Mouse (Mus musculus) forebrain, embryonic 11.5 days (tissue): ENCODE measurements around the gene Rbm33. TPM values are rescaled to one million over a fixed set of nuclear protein-coding genes. Genes with fewer than 3 reads are reported as not detected.

Source experiments
- ATAC-seq: fragments of 200-750 bp; cut with Nextera tagmentation; replicated peaks from 2 replicates; pipeline ENCODE4 v1.8.0; 2017; ENCODE audit warnings: moderate TSS enrichment; ENCODE audit not compliant: low FRiP score
- DNase-seq: peaks from one replicate; pipeline ENCODE4 v3.0.0-alpha.2; 2017; ENCODE audit warnings: low spot score
- H3K27ac ChIP-seq: fragments of 300-500 bp; sonication (generic); 2 replicates; pipeline ENCODE4 v1.5.1; 2014; ENCODE audit warnings: low read depth, low read length
- H3K27me3 ChIP-seq: fragments of 300-500 bp; sonication (generic); 2 replicates; pipeline ENCODE4 v1.6.1; 2014; ENCODE audit warnings: mild to moderate bottlenecking, low read length, mixed read lengths; ENCODE audit not compliant: control insufficient read depth, insufficient read depth
- H3K36me3 ChIP-seq: fragments of 300-500 bp; sonication (generic); 2 replicates; pipeline ENCODE4 v1.6.1; 2014; ENCODE audit warnings: mild to moderate bottlenecking, low read length, moderate library complexity, mixed read lengths; ENCODE audit not compliant: control insufficient read depth, insufficient read depth
- H3K4me1 ChIP-seq: fragments of 300-500 bp; sonication (generic); replicated peaks from 2 replicates; pipeline ENCODE4 v1.6.1; 2014; ENCODE audit warnings: low read length, mixed read lengths; ENCODE audit not compliant: control insufficient read depth, insufficient read depth
- H3K4me2 ChIP-seq: fragments of 300-500 bp; sonication (generic); 2 replicates; pipeline ENCODE4 v1.6.1; 2014; ENCODE audit warnings: low read depth, mild to moderate bottlenecking, low read length, moderate library complexity, mixed read lengths; ENCODE audit not compliant: severe bottlenecking
- H3K4me3 ChIP-seq: fragments of 300-500 bp; sonication (generic); 2 replicates; pipeline ENCODE4 v1.5.1; 2014; ENCODE audit warnings: low read depth, low read length
- H3K9ac ChIP-seq: fragments of 300-500 bp; sonication (generic); 2 replicates; pipeline ENCODE4 v1.6.1; 2014; ENCODE audit warnings: low read length
- H3K9me3 ChIP-seq: fragments of 300-500 bp; sonication (generic); 2 replicates; pipeline ENCODE4 v1.6.1; 2016; ENCODE audit warnings: low read length, mixed read lengths; ENCODE audit not compliant: control insufficient read depth
- WGBS: fragments of 180-500 bp; shearing (Covaris S2); extraction: QIAGEN DNeasy Blood & Tissue Kit; methylation state at CpG from one replicate; pipeline ENCODE4 v1.1.7; 2014; 5-methylcytosine and 5-hydroxymethylcytosine counted together
- polyA plus RNA-seq: library from polyadenylated mRNA; unstranded; fragments of >200 nt; fragmentation: Nextera tagmentation; extraction: Ambion mirVana; gene quantifications from 2 replicates; pipeline ENCODE4 v1.2.1, GENCODE M21; 2014

Gene Rbm33
- polyA plus RNA-seq, 1 experiment from 2014 or later = 26.0 TPM

DNA sequence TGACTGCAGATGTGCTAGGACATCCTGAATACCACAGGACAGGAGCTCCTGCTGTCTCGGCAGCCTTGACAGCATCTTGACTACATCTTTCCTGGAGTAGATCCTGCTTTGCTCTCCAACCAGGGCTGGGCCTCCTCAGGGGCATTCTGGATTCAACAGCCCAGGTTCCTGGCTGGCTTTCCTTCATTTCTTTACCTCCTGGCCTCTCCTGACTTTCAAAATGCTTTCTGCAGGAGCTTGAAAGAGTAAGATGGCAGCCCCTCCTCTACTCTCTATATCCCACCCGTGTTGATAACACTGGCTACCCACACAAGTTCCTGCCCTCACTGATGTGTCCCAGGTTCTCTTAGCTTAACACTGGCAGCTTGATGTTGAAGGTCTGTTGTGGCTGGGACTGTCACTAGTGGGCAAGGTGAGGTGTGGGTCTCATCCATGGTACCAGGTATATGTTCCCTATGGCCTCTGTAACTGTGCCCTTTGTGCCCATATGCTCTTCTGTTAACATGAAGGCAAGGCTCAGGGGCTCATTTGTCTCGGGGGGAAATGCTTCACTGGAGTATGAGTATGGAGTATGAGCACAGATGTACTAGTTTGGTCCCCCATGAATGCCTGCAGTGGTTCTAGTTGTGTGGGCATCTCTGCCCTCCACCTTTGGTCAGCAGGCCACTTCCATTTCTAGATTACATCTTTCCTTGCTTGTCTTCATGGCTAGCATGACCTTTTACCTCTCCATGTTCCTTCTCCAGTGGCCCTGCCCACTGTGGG, 133.4 kb downstream of the Rbm33 start:
- no peak overlapping the region for H3K27ac ChIP-seq
- H3K4me2 ChIP-seq = no peak overlapping the region
- ATAC-seq = no peak
- no peak overlapping the region for H3K4me3 ChIP-seq
- H3K27me3 ChIP-seq = no peaks in the 10 kb centered on the region; the same call in 1 of the 2 replicates
- H3K4me1 ChIP-seq = no peaks in the 10 kb centered on the region
- H3K36me3 ChIP-seq = no peaks in the 10 kb centered on the region
- DNase-seq = peak; percentile 41
- H3K9me3 ChIP-seq = no peaks in the 10 kb centered on the region
- H3K9ac ChIP-seq = no peak overlapping the region
- WGBS = 68% methylated on average over 3 of the region's 3 CpGs

DNA sequence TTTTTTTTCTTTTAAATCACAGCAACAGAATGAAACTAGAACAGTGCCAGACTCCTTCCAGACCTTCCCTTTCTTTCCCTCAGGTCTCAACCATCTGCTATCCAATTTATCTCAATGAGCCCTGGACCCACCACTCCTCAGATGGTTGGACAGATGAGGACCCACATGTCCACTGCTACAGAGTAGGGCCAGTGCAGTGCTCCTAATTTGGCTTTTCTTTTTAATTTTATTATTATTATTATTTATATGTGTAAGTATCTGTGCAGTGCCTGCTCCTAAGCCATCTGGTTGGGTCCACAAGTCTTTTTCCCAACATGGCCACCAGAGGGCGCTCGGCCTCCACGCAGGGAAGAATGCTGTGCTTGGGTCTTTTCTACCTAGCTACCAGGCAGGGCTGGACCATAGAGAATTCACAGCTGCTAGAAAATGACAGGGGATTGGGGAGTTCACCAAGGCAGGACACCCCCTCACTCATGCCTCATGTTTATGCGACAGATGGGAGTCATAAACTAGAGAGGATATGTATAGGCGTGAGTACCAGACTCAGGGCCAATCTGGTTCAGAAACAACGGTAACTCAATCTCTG, 134.2 kb downstream of the Rbm33 start:
- Histone ChIP-seq H3K4me1 (no peaks in the 10 kb centered on the region), H3K27me3 (peaks cover 7% of the 10 kb centered on the region), H3K9ac (no peak overlapping the region), H3K9me3 (no peaks in the 10 kb centered on the region), H3K27ac (no peak overlapping the region), H3K4me3 (no peak overlapping the region), H3K4me2 (no peak overlapping the region), H3K36me3 (no peaks in the 10 kb centered on the region)
- peak; percentile 92 for DNase-seq
- 35% methylated on average over 6 of the region's 6 CpGs for WGBS
- peak; percentile 76 for ATAC-seq

DNA sequence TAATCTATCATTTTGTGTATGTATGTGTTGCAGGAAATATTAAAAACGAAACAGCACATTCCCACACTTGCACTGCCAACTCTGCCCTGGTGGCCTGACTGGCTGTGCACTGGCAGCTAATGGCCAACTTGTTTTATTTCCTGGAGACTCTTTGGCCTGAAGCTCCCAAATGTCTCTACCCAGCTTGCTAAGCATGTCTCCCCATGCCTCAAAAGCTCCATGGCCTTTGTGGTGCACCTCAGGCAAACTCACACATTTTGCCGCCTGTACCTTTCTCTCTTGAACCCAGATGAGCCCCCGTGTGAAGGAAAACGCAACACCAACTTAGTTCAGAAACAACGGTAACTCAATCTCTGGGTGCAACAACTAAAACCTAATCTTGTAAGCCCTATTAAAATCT, 136.2 kb downstream of the Rbm33 start:
- DNase-seq = peak; percentile 42
- WGBS = 81% methylated on average over 5 of the region's 5 CpGs
- H3K27me3 ChIP-seq = peaks cover 21% of the 10 kb centered on the region

DNA sequence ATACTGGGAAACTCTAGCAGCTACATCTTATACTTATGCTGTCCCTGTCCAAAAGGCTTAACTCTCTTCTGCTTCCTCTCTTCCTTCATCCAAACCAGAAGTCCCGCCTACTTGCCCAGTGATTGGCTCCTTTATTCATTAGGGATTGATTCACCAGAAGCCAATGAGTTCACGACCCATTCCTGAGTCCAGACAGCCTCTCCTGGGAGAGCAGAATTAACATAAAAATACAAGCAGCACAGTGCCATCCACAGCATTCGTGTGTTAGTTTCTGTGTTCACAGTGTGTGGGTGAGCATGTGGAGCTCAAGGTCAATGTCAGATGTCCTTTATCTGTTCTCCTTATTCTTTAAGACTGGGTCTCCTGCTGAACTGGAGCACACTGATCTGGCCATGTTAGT, 136.6 kb downstream of the Rbm33 start:
- Histone ChIP-seq H3K9ac (no peak overlapping the region), H3K4me1 (0 out of 2 replicates have a peak, but pooled peaks cover 7% of the 10 kb centered on the region), H3K4me3 (no peak overlapping the region), H3K9me3 (no peaks in the 10 kb centered on the region), H3K36me3 (no peaks in the 10 kb centered on the region), H3K4me2 (no peak overlapping the region), H3K27ac (no peak overlapping the region), H3K27me3 (peaks cover 25% of the 10 kb centered on the region)
- WGBS = 26% methylated on average over 3 of the region's 3 CpGs
- DNase-seq (no peak), ATAC-seq (no peak)

More for the DNA sequence above, 136.2 kb downstream of the Rbm33 start:
- ATAC-seq = no peak
- H3K4me3 ChIP-seq = no peak overlapping the region
- H3K36me3 ChIP-seq = no peaks in the 10 kb centered on the region
- no peak overlapping the region for H3K4me2 ChIP-seq
- no peak overlapping the region for H3K9ac ChIP-seq
- H3K4me1 ChIP-seq = 0 out of 2 replicates have a peak, but pooled peaks cover 5% of the 10 kb centered on the region
- H3K27ac ChIP-seq = no peak overlapping the region
- H3K9me3 ChIP-seq = no peaks in the 10 kb centered on the region

DNA sequence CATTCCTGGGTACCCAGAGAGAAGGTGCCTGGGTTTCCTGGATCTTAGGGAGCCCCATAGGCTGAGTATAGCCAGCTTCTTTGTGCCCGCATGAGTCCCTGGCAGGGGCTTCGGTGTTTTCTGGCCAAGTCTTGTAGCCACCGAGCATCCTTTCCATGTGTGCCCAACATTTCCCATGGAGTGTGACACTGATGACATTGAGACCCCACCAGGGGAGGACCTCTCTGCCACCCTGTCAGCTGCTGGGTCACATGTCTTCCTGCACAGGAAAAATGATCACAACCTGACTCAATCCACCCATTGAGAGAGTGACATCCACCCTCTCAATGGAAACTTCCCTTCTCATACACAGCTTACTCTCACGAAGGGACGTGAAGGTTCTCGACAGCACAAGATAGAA, 137.6 kb downstream of the Rbm33 start:
- 88% methylated on average over 6 of the region's 6 CpGs for WGBS
- no peak overlapping the region for H3K4me3 ChIP-seq
- H3K36me3 ChIP-seq = no peaks in the 10 kb centered on the region

DNA sequence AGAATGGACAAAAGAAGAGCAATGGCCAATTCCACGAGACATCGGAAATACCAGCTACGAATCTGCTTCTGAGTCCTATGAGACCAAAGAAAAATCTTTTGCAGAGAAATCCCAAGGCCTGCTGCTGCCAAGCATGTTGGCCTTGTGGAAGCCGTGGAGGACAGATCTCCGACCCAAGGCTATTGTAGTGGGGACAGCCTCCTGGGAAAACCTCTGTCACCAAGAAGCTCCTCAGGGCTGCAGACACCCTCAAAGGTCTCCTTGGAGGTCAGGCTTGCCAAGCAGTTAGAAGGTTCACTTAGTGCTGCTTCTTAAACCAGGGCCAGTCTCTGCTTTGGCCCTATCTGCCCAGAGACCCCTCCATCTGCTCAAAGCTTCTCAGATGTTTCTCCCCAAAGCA, 138.8 kb downstream of the Rbm33 start:
- peak; percentile 33 for DNase-seq
- H3K9me3 ChIP-seq = no peaks in the 10 kb centered on the region
- H3K4me2 ChIP-seq = no peak overlapping the region
- H3K36me3 ChIP-seq = no peaks in the 10 kb centered on the region
- H3K27ac ChIP-seq = no peak overlapping the region
- H3K4me3 ChIP-seq = no peak overlapping the region
- peaks cover 19% of the 10 kb centered on the region; the same call in 1 of the 2 replicates for H3K4me1 ChIP-seq
- H3K9ac ChIP-seq = no peak overlapping the region
- H3K27me3 ChIP-seq = peaks cover 47% of the 10 kb centered on the region
- no peak for ATAC-seq
- 78% methylated on average over 5 of the region's 5 CpGs for WGBS

More for the DNA sequence above, 137.6 kb downstream of the Rbm33 start:
- Histone ChIP-seq H3K27ac (no peak overlapping the region), H3K27me3 (peaks cover 35% of the 10 kb centered on the region), H3K4me1 (peaks cover 10% of the 10 kb centered on the region; the same call in 1 of the 2 replicates), H3K9ac (no peak overlapping the region), H3K4me2 (no peak overlapping the region), H3K9me3 (no peaks in the 10 kb centered on the region)
- ATAC-seq = no peak
- peak; percentile 23 for DNase-seq

DNA sequence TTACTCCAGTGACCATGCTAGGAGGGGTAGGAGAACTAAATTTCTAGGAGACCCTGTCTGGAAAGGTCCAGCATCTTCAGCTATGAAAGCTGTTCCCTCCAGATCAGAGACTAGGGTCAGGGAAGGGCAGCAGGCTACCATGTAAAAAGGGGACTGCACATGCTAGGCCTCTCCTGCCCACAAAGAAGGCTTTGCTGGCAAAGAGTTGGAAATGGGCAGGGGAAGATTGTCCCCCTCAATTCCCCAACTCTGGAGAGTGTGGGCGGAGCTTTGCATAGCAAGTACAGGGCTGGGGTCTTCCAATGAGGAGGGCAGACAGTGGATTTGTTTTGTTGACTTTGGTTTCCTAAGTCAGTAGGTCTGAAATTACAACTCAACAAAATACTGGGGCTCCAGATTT, 139.4 kb downstream of the Rbm33 start:
- DNase-seq (peak; percentile 40), ATAC-seq (no peak)
- Histone ChIP-seq H3K27ac (no peak overlapping the region), H3K4me2 (no peak overlapping the region), H3K4me1 (peaks cover 19% of the 10 kb centered on the region; the same call in 1 of the 2 replicates), H3K4me3 (no peak overlapping the region), H3K36me3 (no peaks in the 10 kb centered on the region), H3K27me3 (peaks cover 54% of the 10 kb centered on the region), H3K9me3 (no peaks in the 10 kb centered on the region), H3K9ac (no peak overlapping the region)
- 62% methylated on average over 1 of the region's 1 CpGs for WGBS

DNA sequence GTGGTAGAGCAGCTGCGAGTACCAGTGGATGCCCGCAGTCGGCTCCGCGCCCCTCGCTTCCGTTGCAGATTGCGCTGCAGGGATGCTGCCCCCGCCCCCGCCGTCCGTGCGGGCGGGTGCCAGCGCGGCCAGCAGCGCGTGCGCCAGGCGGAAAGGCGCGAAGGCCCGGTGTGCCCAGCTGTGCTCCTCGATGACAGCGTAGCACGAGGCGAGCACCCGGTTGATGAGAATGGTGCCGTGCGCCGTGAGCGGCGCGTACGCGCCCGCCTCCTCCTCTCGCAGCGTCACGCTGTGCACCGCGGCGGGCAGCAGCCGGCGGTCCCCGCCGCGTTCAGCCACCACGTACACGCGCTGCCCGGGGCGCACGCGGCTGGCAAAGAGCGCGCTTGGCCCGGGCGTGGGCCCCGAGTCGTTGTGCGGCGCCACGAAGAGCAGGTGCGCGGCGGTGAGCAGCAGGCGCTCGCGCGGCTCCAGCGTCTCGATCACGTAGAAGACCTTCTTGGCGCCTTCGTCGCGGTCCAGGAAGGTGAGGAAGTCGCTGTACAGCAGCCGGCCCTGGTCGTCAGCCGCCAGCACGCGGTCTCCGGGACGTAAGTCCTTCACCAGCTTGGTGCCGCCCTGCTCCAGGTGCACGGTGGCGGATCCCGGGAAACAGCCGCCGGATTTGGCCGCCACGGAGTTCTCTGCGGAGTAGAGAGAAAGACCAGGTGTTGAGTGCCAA, 141.2 kb downstream of the Rbm33 start:
- peaks cover 71% of the 10 kb centered on the region for H3K27me3 ChIP-seq
- ATAC-seq (0 out of 2 replicates have a peak, but pooled peaks have one; percentile 28), DNase-seq (peak; percentile 64)
- H3K36me3 ChIP-seq = no peaks in the 10 kb centered on the region
- peak overlapping the region; percentile 54 for H3K4me2 ChIP-seq
- no peaks in the 10 kb centered on the region for H3K9me3 ChIP-seq
- H3K4me1 ChIP-seq = peaks cover 22% of the 10 kb centered on the region; the same call in 1 of the 2 replicates
- H3K9ac ChIP-seq = no peak overlapping the region; the same call in 1 of the 2 replicates
- no peak overlapping the region for H3K27ac ChIP-seq
- peak overlapping the region; percentile 31 for H3K4me3 ChIP-seq
- WGBS = under 1% methylated on average over 95 of the region's 95 CpGs
